Mouse (Mus musculus) retina, adult 2 months (tissue): ENCODE measurements around the gene Zfp692.
"Not testable (repeated sequence)": the region's sequence is repeated elsewhere in the genome, so short reads cannot be mapped to it uniquely, and the experiment has no call there.

Source experiments
- DNase-seq: peaks from one replicate; pipeline ENCODE4 v3.0.0-alpha.2; 2012; ENCODE audit warnings: low read depth, low spot score

Gene Zfp692

DNA sequence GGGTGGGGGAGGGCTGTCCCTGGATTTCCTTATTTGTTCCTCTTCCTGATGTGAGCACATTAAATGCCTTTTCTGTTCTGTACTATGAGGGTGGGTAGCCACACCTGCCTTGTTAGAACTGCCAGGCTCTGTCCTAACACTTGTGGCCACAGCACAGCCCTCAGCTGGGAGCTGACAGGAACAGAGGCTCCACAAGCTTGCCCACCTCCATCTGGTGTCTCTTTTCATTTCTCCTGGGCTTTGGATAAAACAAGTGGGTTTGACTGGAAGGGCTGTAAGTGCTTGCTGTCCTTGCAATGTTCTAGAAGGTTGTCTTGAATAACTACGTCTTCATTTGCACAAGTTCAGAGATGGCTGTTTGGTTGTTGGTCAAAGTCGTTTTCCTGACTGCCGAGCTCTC lies 48.1 kb downstream of the Zfp692 start:
- DNase-seq, result no peak

DNA sequence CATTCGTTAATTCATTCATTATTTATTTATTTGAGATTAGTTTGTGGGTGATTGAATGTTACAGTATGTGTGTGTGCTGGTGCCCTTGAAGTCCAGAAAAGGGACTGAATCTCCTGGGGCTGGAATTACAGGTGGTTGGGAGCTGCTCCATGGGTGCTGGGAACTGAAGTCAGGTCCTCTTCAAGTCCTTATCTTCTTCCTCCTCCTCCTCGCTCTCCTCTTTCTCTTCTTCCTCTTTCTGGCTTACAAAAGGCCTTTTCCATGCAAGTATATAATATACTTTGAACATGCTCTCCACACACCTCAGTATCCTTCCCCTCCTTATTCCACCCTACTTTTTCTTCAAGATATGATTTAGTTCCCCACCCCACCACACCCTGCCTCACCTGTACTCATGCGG lies 50.2 kb downstream of the Zfp692 start:
- DNase-seq, result no peak

DNA sequence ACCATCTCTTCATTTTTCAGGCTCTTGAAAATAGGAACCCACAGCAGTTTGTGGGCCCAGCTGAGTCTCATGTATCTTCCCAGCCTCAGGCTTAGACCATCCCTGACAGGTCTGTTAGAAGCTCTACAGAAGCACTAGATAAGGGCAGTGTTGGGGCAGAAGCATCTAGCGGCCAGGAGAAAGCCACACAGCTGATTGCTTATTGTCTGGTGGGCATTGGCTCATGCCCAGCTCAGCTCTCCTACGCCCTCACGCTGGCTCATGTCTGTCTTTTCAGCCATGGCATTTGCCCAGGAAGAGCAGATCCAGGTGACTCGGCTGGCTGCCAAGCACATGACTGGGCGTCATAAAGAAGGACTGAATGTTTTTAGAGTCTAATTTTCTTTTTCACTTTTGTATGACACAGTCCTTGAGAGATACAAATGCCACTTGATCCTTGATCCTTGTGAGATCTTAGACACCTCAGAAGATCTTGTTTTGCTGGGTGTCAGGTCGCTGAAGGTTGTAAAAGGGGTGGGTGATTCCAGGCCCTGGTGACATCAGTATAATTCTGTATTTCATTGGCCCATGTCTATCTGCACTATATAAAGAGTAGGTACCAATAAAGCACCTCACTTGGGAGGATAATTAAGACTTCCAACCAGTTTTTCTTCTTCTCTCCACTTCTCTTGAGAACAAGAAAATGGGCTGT lies 51.1 kb downstream of the Zfp692 start:
- no peak for DNase-seq

DNA sequence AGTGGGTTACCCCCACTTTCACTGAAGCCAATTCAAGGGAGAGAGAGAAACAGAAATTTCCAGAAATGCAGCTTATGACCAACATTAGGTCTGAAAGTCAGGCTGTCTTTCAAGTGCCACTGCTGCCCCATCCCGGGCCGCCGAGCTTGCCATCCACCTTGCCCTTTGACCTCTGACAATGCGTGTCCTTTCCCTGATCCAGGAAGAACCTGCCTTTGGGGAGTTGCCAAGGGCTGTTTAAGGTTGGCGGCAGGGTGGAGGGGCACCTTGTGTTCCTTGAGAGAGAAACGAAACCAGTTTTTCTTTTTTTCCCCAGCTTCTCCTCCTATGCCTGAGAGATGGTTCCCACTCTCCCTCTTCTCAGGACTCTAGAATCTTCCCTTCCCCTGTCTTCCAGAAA lies 55.7 kb downstream of the Zfp692 start:
- not testable (repeated sequence) for DNase-seq
